Mouse (Mus musculus): ENCODE data around the gene Lsm6. TPM values are rescaled to one million over a fixed set of nuclear protein-coding genes. Genes with fewer than 3 reads are reported as not detected.

The Lsm6 gene
- polyA plus RNA-seq, 1 experiment from 2014 or later, result 192 TPM

- Histone ChIP-seq H3K9ac (ENCODE audit: low read length) (no peak overlapping the region), H3K36me3 (ENCODE audit: control insufficient read depth, insufficient read depth, low read length) (peaks cover 30% of the 10 kb centered on the region), H3K4me3 (ENCODE audit: control insufficient read depth in 1 of 2, insufficient read depth in 1 of 2, low read depth in 1 of 2, low read length in 2 of 2) (no peak overlapping the region), H3K27me3 (ENCODE audit: control insufficient read depth, insufficient read depth, low read length) (no peaks in the 10 kb centered on the region), H3K27ac (replicated peaks in 1 of 2; ENCODE audit: control insufficient read depth in 1 of 2, insufficient read depth in 1 of 2, low read depth in 2 of 2, low read length in 2 of 2) (no peak overlapping the region), H3K9me3 (ENCODE audit: control insufficient read depth, low read length) (no peaks in the 10 kb centered on the region), H3K4me2 (ENCODE audit: low read length) (no peak overlapping the region), H3K4me1 (ENCODE audit: control insufficient read depth in 2 of 2, insufficient read depth in 2 of 2, low read length in 2 of 2) (no peaks in the 10 kb centered on the region)
- WGBS, result 94% methylated on average over 6 of the region's 6 CpGs
- no peak for ATAC-seq (ENCODE audit: insufficient number of reproducible peaks, insufficient read depth, low FRiP score, low read depth)
These were observed 19.7 kb downstream of the Lsm6 start for GRCm38 (mm10) chr8:78801201-78801600.

GRCm38 (mm10) chr8:78798671-78799070 is 22.3 kb downstream of the Lsm6 start:
- WGBS, result 76% methylated on average over 3 of the region's 3 CpGs

GRCm38 (mm10) chr8:78797985-78798384 is 23.0 kb downstream of the Lsm6 start:
- Histone ChIP-seq H3K9ac (ENCODE audit: low read length) (no peak overlapping the region), H3K27ac (replicated peaks in 1 of 2; ENCODE audit: control insufficient read depth in 1 of 2, insufficient read depth in 1 of 2, low read depth in 2 of 2, low read length in 2 of 2) (no peak overlapping the region), H3K4me1 (ENCODE audit: control insufficient read depth in 2 of 2, insufficient read depth in 2 of 2, low read length in 2 of 2) (no peaks in the 10 kb centered on the region), H3K36me3 (ENCODE audit: control insufficient read depth, insufficient read depth, low read length) (peaks cover 7% of the 10 kb centered on the region; the same call in 1 of the 2 replicates), H3K4me3 (ENCODE audit: control insufficient read depth in 1 of 2, insufficient read depth in 1 of 2, low read depth in 1 of 2, low read length in 2 of 2) (no peak overlapping the region), H3K9me3 (ENCODE audit: control insufficient read depth, low read length) (no peaks in the 10 kb centered on the region), H3K4me2 (ENCODE audit: low read length) (no peak overlapping the region), H3K27me3 (ENCODE audit: control insufficient read depth, insufficient read depth, low read length) (no peaks in the 10 kb centered on the region)
- 87% methylated on average over 7 of the region's 7 CpGs for WGBS
- no peak for ATAC-seq (ENCODE audit: insufficient number of reproducible peaks, insufficient read depth, low FRiP score, low read depth)

More at GRCm38 (mm10) chr8:78798671-78799070, 22.3 kb downstream of the Lsm6 start:
- Histone ChIP-seq H3K27ac (replicated peaks in 1 of 2; ENCODE audit: control insufficient read depth in 1 of 2, insufficient read depth in 1 of 2, low read depth in 2 of 2, low read length in 2 of 2) (no peak overlapping the region), H3K9me3 (ENCODE audit: control insufficient read depth, low read length) (no peaks in the 10 kb centered on the region), H3K4me3 (ENCODE audit: control insufficient read depth in 1 of 2, insufficient read depth in 1 of 2, low read depth in 1 of 2, low read length in 2 of 2) (no peak overlapping the region), H3K4me2 (ENCODE audit: low read length) (no peak overlapping the region), H3K4me1 (ENCODE audit: control insufficient read depth in 2 of 2, insufficient read depth in 2 of 2, low read length in 2 of 2) (no peaks in the 10 kb centered on the region), H3K36me3 (ENCODE audit: control insufficient read depth, insufficient read depth, low read length) (peaks cover 7% of the 10 kb centered on the region; the same call in 1 of the 2 replicates), H3K9ac (ENCODE audit: low read length) (no peak overlapping the region), H3K27me3 (ENCODE audit: control insufficient read depth, insufficient read depth, low read length) (no peaks in the 10 kb centered on the region)
- no peak for ATAC-seq (ENCODE audit: insufficient number of reproducible peaks, insufficient read depth, low FRiP score, low read depth)

GRCm38 (mm10) chr8:78793231-78793630 is 27.7 kb downstream of the Lsm6 start:
- Histone ChIP-seq H3K9me3 (ENCODE audit: control insufficient read depth, low read length) (no peaks in the 10 kb centered on the region), H3K4me2 (ENCODE audit: low read length) (no peak overlapping the region), H3K4me3 (ENCODE audit: control insufficient read depth in 1 of 2, insufficient read depth in 1 of 2, low read depth in 1 of 2, low read length in 2 of 2) (no peak overlapping the region), H3K36me3 (ENCODE audit: control insufficient read depth, insufficient read depth, low read length) (no peaks in the 10 kb centered on the region), H3K9ac (ENCODE audit: low read length) (no peak overlapping the region), H3K27ac (replicated peaks in 1 of 2; ENCODE audit: control insufficient read depth in 1 of 2, insufficient read depth in 1 of 2, low read depth in 2 of 2, low read length in 2 of 2) (no peak overlapping the region), H3K4me1 (ENCODE audit: control insufficient read depth in 2 of 2, insufficient read depth in 2 of 2, low read length in 2 of 2) (no peaks in the 10 kb centered on the region), H3K27me3 (ENCODE audit: control insufficient read depth, insufficient read depth, low read length) (no peaks in the 10 kb centered on the region)
- WGBS, result 62% methylated on average over 4 of the region's 4 CpGs
- no peak for ATAC-seq (ENCODE audit: insufficient number of reproducible peaks, insufficient read depth, low FRiP score, low read depth)

- Histone ChIP-seq H3K4me1 (ENCODE audit: control insufficient read depth in 2 of 2, insufficient read depth in 2 of 2, low read length in 2 of 2) (no peaks in the 10 kb centered on the region; a peak in 1 of 4 replicates), H3K9ac (ENCODE audit: low read length) (no peak overlapping the region), H3K36me3 (ENCODE audit: control insufficient read depth, insufficient read depth, low read length) (no peaks in the 10 kb centered on the region), H3K9me3 (ENCODE audit: control insufficient read depth, low read length) (no peaks in the 10 kb centered on the region), H3K4me3 (ENCODE audit: control insufficient read depth in 1 of 2, insufficient read depth in 1 of 2, low read depth in 1 of 2, low read length in 2 of 2) (no peak overlapping the region), H3K27ac (replicated peaks in 1 of 2; ENCODE audit: control insufficient read depth in 1 of 2, insufficient read depth in 1 of 2, low read depth in 2 of 2, low read length in 2 of 2) (no peak overlapping the region), H3K4me2 (ENCODE audit: low read length) (no peak overlapping the region), H3K27me3 (ENCODE audit: control insufficient read depth, insufficient read depth, low read length) (no peaks in the 10 kb centered on the region)
- no peak for ATAC-seq (ENCODE audit: insufficient number of reproducible peaks, insufficient read depth, low FRiP score, low read depth)
- 71% methylated on average over 9 of the region's 9 CpGs for WGBS
These were observed 44.1 kb downstream of the Lsm6 start for GRCm38 (mm10) chr8:78776816-78777215.

GRCm38 (mm10) chr8:78771256-78771655 is 49.7 kb downstream of the Lsm6 start:
- Histone ChIP-seq H3K27me3 (ENCODE audit: control insufficient read depth, insufficient read depth, low read length) (no peaks in the 10 kb centered on the region), H3K9ac (ENCODE audit: low read length) (peak overlapping the region; percentile 63), H3K4me2 (ENCODE audit: low read length) (peak overlapping the region; percentile 61), H3K9me3 (ENCODE audit: control insufficient read depth, low read length) (no peaks in the 10 kb centered on the region), H3K36me3 (ENCODE audit: control insufficient read depth, insufficient read depth, low read length) (no peaks in the 10 kb centered on the region), H3K4me1 (ENCODE audit: control insufficient read depth in 2 of 2, insufficient read depth in 2 of 2, low read length in 2 of 2) (peaks cover 0 to 3% of the 10 kb centered on the region in 2 experiments; a peak in 1 of 4 replicates), H3K27ac (replicated peaks in 1 of 2; ENCODE audit: control insufficient read depth in 1 of 2, insufficient read depth in 1 of 2, low read depth in 2 of 2, low read length in 2 of 2) (peak overlapping the region; percentile 10; a peak in 2 of 4 replicates), H3K4me3 (ENCODE audit: control insufficient read depth in 1 of 2, insufficient read depth in 1 of 2, low read depth in 1 of 2, low read length in 2 of 2) (peak overlapping the region; percentile 28 to 38)
- 17% methylated on average over 7 of the region's 7 CpGs for WGBS
- peak; percentile 54; the same call in 1 of the 2 replicates for ATAC-seq (ENCODE audit: insufficient number of reproducible peaks, insufficient read depth, low FRiP score, low read depth)

- Histone ChIP-seq H3K9ac (ENCODE audit: low read length) (no peak overlapping the region), H3K36me3 (ENCODE audit: control insufficient read depth, insufficient read depth, low read length) (no peaks in the 10 kb centered on the region), H3K4me2 (ENCODE audit: low read length) (no peak overlapping the region), H3K27me3 (ENCODE audit: control insufficient read depth, insufficient read depth, low read length) (no peaks in the 10 kb centered on the region), H3K4me1 (ENCODE audit: control insufficient read depth in 2 of 2, insufficient read depth in 2 of 2, low read length in 2 of 2) (peaks cover 0 to 3% of the 10 kb centered on the region in 2 experiments; a peak in 1 of 4 replicates), H3K4me3 (ENCODE audit: control insufficient read depth in 1 of 2, insufficient read depth in 1 of 2, low read depth in 1 of 2, low read length in 2 of 2) (no peak overlapping the region), H3K9me3 (ENCODE audit: control insufficient read depth, low read length) (no peaks in the 10 kb centered on the region), H3K27ac (replicated peaks in 1 of 2; ENCODE audit: control insufficient read depth in 1 of 2, insufficient read depth in 1 of 2, low read depth in 2 of 2, low read length in 2 of 2) (no peak overlapping the region)
- no peak for ATAC-seq (ENCODE audit: insufficient number of reproducible peaks, insufficient read depth, low FRiP score, low read depth)
- WGBS, result 93% methylated on average over 3 of the region's 3 CpGs
These were observed 50.4 kb downstream of the Lsm6 start for GRCm38 (mm10) chr8:78770584-78770983.

- H3K4me1 ChIP-seq (ENCODE audit: control insufficient read depth in 2 of 2, insufficient read depth in 2 of 2, low read length in 2 of 2), result no peaks in the 10 kb centered on the region
These were observed 55.4 kb downstream of the Lsm6 start for GRCm38 (mm10) chr8:78765556-78765955.

More at GRCm38 (mm10) chr8:78765556-78765955, 55.4 kb downstream of the Lsm6 start:
- Histone ChIP-seq H3K9ac (ENCODE audit: low read length) (no peak overlapping the region), H3K4me2 (ENCODE audit: low read length) (no peak overlapping the region), H3K4me3 (ENCODE audit: control insufficient read depth in 1 of 2, insufficient read depth in 1 of 2, low read depth in 1 of 2, low read length in 2 of 2) (no peak overlapping the region), H3K9me3 (ENCODE audit: control insufficient read depth, low read length) (no peaks in the 10 kb centered on the region), H3K27ac (replicated peaks in 1 of 2; ENCODE audit: control insufficient read depth in 1 of 2, insufficient read depth in 1 of 2, low read depth in 2 of 2, low read length in 2 of 2) (no peak overlapping the region), H3K36me3 (ENCODE audit: control insufficient read depth, insufficient read depth, low read length) (no peaks in the 10 kb centered on the region), H3K27me3 (ENCODE audit: control insufficient read depth, insufficient read depth, low read length) (no peaks in the 10 kb centered on the region)
- ATAC-seq (ENCODE audit: insufficient number of reproducible peaks, insufficient read depth, low FRiP score, low read depth), result no peak
- 86% methylated on average over 1 of the region's 1 CpGs for WGBS

Measured in heart, embryonic 14.5 days (tissue).